Mouse (Mus musculus) neural tube, embryonic 12.5 days (tissue): ENCODE data around the gene Cops6. TPM values are rescaled to one million over a fixed set of nuclear protein-coding genes. Genes with fewer than 3 reads are reported as not detected.

Source experiments
- ATAC-seq: fragments of 200-750 bp; cut with Nextera tagmentation; 2 replicates; pipeline ENCODE4 v1.8.0; 2017; ENCODE audit warnings: low read depth, mild to moderate bottlenecking, moderate TSS enrichment, moderate library complexity; ENCODE audit not compliant: low FRiP score
- H3K27ac ChIP-seq: fragments of 300-500 bp; sonication (generic); 2 replicates; pipeline ENCODE4 v1.5.1; 2016
- H3K27me3 ChIP-seq: fragments of 300-500 bp; sonication (generic); replicated peaks from 2 replicates; pipeline ENCODE4 v1.6.1; 2016; ENCODE audit warnings: mild to moderate bottlenecking
- H3K36me3 ChIP-seq: fragments of 300-500 bp; sonication (generic); 2 replicates; pipeline ENCODE4 v1.6.1; 2016; ENCODE audit warnings: mild to moderate bottlenecking
- H3K4me1 ChIP-seq: fragments of 300-500 bp; sonication (generic); 2 replicates; pipeline ENCODE4 v1.6.1; 2016
- H3K4me2 ChIP-seq: fragments of 300-500 bp; sonication (generic); replicated peaks from 2 replicates; pipeline ENCODE4 v1.6.1; 2016; ENCODE audit warnings: mild to moderate bottlenecking
- H3K4me3 ChIP-seq: fragments of 300-500 bp; sonication (generic); 2 replicates; pipeline ENCODE4 v1.5.1; 2016
- H3K9ac ChIP-seq: fragments of 300-500 bp; sonication (generic); 2 replicates; pipeline ENCODE4 v1.6.1; 2016; ENCODE audit warnings: mild to moderate bottlenecking
- H3K9me3 ChIP-seq: fragments of 300-500 bp; sonication (generic); 2 replicates; pipeline ENCODE4 v1.6.1; 2016; ENCODE audit warnings: mild to moderate bottlenecking
- WGBS: fragments of 180-500 bp; shearing (Covaris S2); methylation state at CpG from one replicate; pipeline ENCODE4 v1.1.7; 2016; 5-methylcytosine and 5-hydroxymethylcytosine counted together
- polyA plus RNA-seq: library from polyadenylated mRNA; unstranded; fragments of >200 nt; fragmentation: Nextera tagmentation; extraction: Ambion mirVana; gene quantifications from 2 replicates; pipeline ENCODE4 v1.2.1, GENCODE M21; 2016

The Cops6 gene
- 301 and 312 TPM in 2 replicates for polyA plus RNA-seq

GRCm38 (mm10) chr5:138160842-138161665, at the start of gene Cops6:
TSS of gene Cops6 (plus strand) at chr5:138161071.
- peak; percentile 96 for ATAC-seq

DNA sequence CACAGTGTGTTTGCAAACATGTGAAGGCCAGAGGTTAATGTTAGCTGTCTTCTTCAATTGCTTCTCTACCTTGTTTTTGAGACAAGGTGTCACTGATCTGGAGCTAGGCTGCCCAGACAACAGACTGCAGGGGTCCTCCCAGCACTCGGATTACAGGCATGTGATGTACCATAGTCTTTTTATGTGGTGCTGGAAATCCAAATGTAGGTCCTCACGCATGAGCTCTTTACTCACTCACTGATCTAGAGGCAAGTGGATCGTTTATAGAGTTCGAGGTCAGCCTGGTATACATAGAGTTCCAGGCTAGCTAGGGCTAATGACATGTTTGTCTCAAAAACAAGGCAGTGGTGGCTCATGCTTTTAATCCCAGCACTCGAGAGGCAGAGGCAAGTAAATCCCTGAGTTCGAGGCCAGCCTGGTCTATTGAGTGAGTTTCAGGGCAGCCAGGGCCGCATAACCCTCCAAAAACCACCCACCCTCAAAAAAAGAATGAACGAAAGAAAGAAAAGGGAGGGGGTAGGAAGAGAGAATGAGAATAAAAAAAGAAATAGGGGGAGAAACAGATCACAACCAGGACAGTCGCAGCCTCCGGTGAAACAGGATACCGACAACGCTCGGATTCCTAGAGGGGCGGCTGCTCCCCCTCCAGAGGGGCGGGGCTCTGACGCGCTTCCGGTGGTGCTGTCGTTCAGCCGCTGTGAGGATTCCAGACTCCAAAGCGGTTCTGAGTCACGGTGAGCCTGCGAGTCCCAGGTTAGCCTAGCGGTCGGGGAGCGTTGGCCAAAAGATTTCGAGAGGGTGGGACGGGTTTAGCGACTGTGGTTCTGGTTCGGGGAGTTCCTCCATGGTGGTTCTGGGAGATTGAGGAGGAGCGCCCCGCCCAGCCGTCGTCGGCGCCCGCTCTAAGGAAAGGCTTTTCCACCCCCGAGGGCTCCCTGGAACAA, 44.3 kb upstream of the Cops6 start, which contains the start of gene Zscan21:
TSS of gene Zscan21 (plus strand) at position 649 of the 944 bp plus-strand sequence.
- H3K27me3 ChIP-seq = no peaks in the 10 kb centered on the region
- H3K4me3 ChIP-seq = peak within 1 kb of the TSS; percentile 58
- H3K4me2 ChIP-seq = peak within 1 kb of the TSS; percentile 75
- H3K36me3 ChIP-seq = peaks cover 14% of the 10 kb centered on the region
- peak within 1 kb of the TSS; percentile 66 for H3K9ac ChIP-seq
- H3K4me1 ChIP-seq = peaks cover 14% of the 10 kb centered on the region
- peak within 1 kb of the TSS; percentile 72 for H3K27ac ChIP-seq
- peak; percentile 94 for ATAC-seq
- WGBS = 8% methylated on average over 38 of the region's 38 CpGs
- H3K9me3 ChIP-seq = no peaks in the 10 kb centered on the region

More at GRCm38 (mm10) chr5:138160842-138161665, at the start of gene Cops6:
- Histone ChIP-seq H3K27me3 (no peaks in the 10 kb centered on the region), H3K36me3 (peaks cover 35% of the 10 kb centered on the region), H3K9me3 (no peaks in the 10 kb centered on the region), H3K4me3 (peak within 1 kb of the TSS; percentile 74), H3K4me1 (peaks cover 13% of the 10 kb centered on the region; the same call in 1 of the 2 replicates), H3K4me2 (peak within 1 kb of the TSS; percentile 81), H3K9ac (peak within 1 kb of the TSS; percentile 78), H3K27ac (no peak within 1 kb of the TSS)
- WGBS = 1% methylated on average over 42 of the region's 42 CpGs

DNA sequence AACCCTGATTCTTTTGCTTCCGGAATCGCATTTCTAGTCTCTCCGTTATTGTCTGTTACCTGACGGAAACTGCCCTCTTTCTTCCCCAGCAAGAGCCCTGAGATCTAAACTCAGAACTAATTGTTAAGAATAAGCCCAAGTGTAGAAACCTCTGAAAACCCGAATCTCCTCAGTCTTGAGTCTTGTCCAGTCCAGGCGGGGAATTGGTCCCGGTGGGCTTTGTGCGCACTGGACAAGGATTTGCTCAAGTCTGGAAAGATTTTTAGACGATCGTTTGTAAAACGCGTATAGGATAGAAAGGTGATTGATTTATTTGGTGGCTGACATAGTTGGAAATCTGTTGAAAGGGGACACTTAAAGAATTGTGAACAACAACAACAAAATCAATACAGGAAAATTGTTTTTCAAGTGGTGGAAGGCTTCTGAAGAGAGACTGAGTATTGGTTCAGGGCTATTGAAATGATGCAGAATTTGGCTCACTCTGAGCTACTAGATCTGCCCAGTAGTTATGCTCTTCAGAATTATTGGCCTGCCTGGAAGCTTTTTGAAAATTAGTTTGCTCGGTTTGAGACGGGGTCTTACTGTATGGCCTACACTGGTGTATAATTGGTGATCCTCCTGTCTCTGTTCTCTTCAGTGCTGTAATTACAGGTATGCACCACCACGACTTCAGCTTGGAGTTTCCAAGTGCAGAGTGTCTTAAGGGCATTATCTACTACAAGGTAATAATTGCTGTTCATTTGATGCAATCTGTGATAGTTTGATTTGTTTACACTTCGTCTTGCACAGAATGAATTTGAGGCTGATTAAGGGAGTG, 43.5 kb upstream of the Cops6 start:
- Histone ChIP-seq H3K36me3 (peaks cover 19% of the 10 kb centered on the region), H3K27me3 (no peaks in the 10 kb centered on the region), H3K27ac (peak overlapping the region; percentile 72), H3K4me3 (peak overlapping the region; percentile 58), H3K9ac (peak overlapping the region; percentile 66), H3K4me2 (peak overlapping the region; percentile 75), H3K9me3 (no peaks in the 10 kb centered on the region), H3K4me1 (peaks cover 14% of the 10 kb centered on the region)
- ATAC-seq = peak; percentile 34
- whole genome bisulfite sequencing = 9% methylated on average over 16 of the region's 16 CpGs

DNA sequence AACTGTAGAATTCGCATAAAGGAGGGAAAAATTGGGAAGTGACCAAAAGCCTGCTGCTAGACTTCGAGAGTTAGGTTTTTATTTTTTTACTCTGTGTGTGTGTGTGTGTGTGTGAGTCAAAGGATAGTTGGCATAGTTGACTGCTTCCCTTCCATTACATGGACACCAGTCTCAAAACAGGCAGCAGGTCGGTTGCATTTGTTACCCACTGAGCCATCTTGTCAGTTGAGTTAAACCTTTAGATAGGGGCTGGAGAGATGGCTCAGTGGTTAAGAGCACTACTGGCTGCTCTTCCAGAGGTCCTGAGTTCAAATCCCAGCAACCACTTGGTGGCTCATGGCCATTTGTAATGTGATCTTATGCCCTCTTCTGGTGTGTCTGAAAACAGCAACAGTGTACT, 42.8 kb upstream of the Cops6 start:
- H3K4me1 ChIP-seq = peaks cover 14% of the 10 kb centered on the region
- H3K4me2 ChIP-seq = peak overlapping the region; percentile 75
- H3K9me3 ChIP-seq = no peaks in the 10 kb centered on the region
- no peak overlapping the region for H3K27ac ChIP-seq
- peaks cover 22% of the 10 kb centered on the region for H3K36me3 ChIP-seq
- no peak for ATAC-seq
- peak overlapping the region; percentile 58 for H3K4me3 ChIP-seq
- H3K27me3 ChIP-seq = no peaks in the 10 kb centered on the region
- 90% methylated on average over 3 of the region's 3 CpGs for WGBS
- peak overlapping the region; percentile 66; the same call in 1 of the 2 replicates for H3K9ac ChIP-seq

DNA sequence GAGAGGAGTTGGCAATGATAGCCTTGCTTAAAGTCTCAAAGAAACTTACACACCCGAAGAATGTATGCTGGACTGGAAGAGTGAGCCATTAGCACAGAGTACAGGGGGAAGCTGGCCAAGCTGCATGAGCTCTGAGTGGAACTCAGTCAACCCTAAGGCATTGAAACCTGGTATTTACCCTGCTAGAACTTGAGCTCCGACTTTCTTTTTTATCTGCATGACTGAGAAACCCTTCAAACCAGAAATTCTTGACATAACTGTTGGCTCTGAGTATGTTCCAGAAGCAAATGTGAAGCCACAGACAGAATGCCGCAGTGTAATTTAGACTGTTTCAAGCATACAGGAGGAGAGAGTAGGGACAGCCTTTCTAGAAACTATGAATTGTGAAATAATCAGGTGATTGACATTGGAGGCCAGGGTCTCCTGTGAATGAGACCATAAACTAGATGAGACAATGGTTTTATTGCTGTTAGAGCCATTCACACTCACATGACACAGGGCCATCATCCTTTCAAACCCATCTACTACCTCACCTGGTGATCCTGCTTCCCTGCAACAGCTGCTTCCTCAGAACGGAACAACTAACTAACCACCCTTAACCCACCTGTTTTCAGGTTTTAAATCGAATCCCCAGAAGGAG, 28.3 kb upstream of the Cops6 start:
- Histone ChIP-seq H3K4me2 (no peak overlapping the region), H3K4me3 (no peak overlapping the region), H3K9me3 (no peaks in the 10 kb centered on the region), H3K4me1 (no peaks in the 10 kb centered on the region), H3K27me3 (no peaks in the 10 kb centered on the region), H3K27ac (no peak overlapping the region), H3K9ac (no peak overlapping the region), H3K36me3 (peaks cover 74% of the 10 kb centered on the region)
- ATAC-seq = no peak
- 66% methylated on average over 5 of the region's 5 CpGs for WGBS

DNA sequence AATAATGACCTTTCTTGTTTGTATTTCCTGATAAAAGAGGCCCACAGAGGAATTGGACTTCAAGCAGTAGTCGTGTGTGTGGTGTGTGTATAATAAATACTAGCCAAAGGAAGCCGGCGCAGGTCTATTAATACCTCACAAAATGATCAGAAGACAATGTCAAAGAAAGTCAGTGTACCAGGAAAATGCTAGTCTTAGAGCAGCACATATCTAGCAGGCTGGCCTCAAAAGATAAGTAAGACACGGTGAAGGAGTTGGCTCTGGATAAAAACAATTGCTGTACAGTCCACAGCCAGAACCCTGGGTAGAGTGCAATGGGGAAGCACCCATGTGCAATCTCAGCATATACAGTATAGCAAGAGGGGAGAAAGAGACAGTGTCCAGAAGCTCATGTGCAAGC, 23.6 kb upstream of the Cops6 start:
- H3K4me2 ChIP-seq = no peak overlapping the region
- H3K4me1 ChIP-seq = no peaks in the 10 kb centered on the region
- no peaks in the 10 kb centered on the region for H3K9me3 ChIP-seq
- peaks cover 42% of the 10 kb centered on the region for H3K36me3 ChIP-seq
- no peak overlapping the region for H3K4me3 ChIP-seq
- H3K27me3 ChIP-seq = no peaks in the 10 kb centered on the region
- 91% methylated on average over 4 of the region's 4 CpGs for WGBS
- no peak overlapping the region for H3K27ac ChIP-seq
- no peak for ATAC-seq
- H3K9ac ChIP-seq = no peak overlapping the region

GRCm38 (mm10) chr5:138137935-138138549, 22.8 kb upstream of the Cops6 start:
- no peaks in the 10 kb centered on the region for H3K27me3 ChIP-seq
- no peaks in the 10 kb centered on the region for H3K9me3 ChIP-seq
- H3K4me3 ChIP-seq = no peak overlapping the region
- no peaks in the 10 kb centered on the region for H3K4me1 ChIP-seq
- peaks cover 39% of the 10 kb centered on the region for H3K36me3 ChIP-seq
- WGBS = 68% methylated on average over 8 of the region's 8 CpGs
- no peak overlapping the region for H3K4me2 ChIP-seq
- no peak overlapping the region for H3K27ac ChIP-seq
- H3K9ac ChIP-seq = no peak overlapping the region
- ATAC-seq = peak; percentile 63; the same call in 1 of the 2 replicates

- Histone ChIP-seq H3K27me3 (no peaks in the 10 kb centered on the region), H3K36me3 (peaks cover 39% of the 10 kb centered on the region), H3K4me1 (no peaks in the 10 kb centered on the region), H3K27ac (no peak overlapping the region), H3K4me3 (no peak overlapping the region), H3K9me3 (no peaks in the 10 kb centered on the region), H3K9ac (no peak overlapping the region), H3K4me2 (no peak overlapping the region)
- WGBS = 71% methylated on average over 4 of the region's 4 CpGs
- no peak for ATAC-seq
Measured at GRCm38 (mm10) chr5:138138585-138138984, 22.3 kb upstream of the Cops6 start.

DNA sequence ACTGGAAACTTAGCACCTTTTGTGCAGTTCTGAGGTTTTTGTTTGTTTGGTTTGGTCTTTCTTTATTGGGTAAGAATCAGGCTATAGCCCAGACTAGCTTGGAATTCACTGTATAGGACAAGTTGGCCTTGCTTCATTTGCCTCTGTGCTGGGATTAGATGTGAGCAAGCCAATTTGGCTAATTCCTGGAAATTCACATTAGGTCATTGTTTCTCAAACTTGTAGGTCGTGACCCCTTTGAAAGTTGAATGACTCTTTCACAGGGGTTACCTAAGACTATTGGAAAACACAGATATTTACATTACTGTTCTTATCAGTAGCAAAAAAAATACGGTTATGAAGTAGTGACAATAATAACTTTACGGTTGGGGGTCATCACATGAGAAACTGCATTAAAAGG, 6.5 kb upstream of the Cops6 start:
- peak overlapping the region; percentile 93 for H3K9ac ChIP-seq
- WGBS = 91% methylated on average over 3 of the region's 3 CpGs
- no peaks in the 10 kb centered on the region for H3K9me3 ChIP-seq
- ATAC-seq = no peak
- no peaks in the 10 kb centered on the region for H3K27me3 ChIP-seq
- H3K4me3 ChIP-seq = peak overlapping the region; percentile 77
- H3K4me2 ChIP-seq = peak overlapping the region; percentile 72
- no peak overlapping the region for H3K27ac ChIP-seq
- peaks cover 6% of the 10 kb centered on the region; the same call in 1 of the 2 replicates for H3K4me1 ChIP-seq
- H3K36me3 ChIP-seq = peaks cover 26% of the 10 kb centered on the region

- H3K36me3 ChIP-seq = peaks cover 21% of the 10 kb centered on the region
- peak within 1 kb of the TSS; percentile 72 for H3K4me2 ChIP-seq
- no peaks in the 10 kb centered on the region for H3K9me3 ChIP-seq
- under 1% methylated on average over 31 of the region's 31 CpGs for WGBS
- peak within 1 kb of the TSS; percentile 93 for H3K9ac ChIP-seq
- no peaks in the 10 kb centered on the region for H3K27me3 ChIP-seq
- H3K27ac ChIP-seq = peak within 1 kb of the TSS; percentile 86
- H3K4me3 ChIP-seq = peak within 1 kb of the TSS; percentile 77
- peak; percentile 95 for ATAC-seq
- H3K4me1 ChIP-seq = peaks cover 6% of the 10 kb centered on the region; the same call in 1 of the 2 replicates
Measured at GRCm38 (mm10) chr5:138155443-138155976, 5.4 kb upstream of the Cops6 start, which contains the start of gene Zfp113. TSS of gene Zfp113 (minus strand) at chr5:138155744.
